Mouse (Mus musculus): ENCODE results near the gene Adprhl2.

Adprhl2 gene

DNA sequence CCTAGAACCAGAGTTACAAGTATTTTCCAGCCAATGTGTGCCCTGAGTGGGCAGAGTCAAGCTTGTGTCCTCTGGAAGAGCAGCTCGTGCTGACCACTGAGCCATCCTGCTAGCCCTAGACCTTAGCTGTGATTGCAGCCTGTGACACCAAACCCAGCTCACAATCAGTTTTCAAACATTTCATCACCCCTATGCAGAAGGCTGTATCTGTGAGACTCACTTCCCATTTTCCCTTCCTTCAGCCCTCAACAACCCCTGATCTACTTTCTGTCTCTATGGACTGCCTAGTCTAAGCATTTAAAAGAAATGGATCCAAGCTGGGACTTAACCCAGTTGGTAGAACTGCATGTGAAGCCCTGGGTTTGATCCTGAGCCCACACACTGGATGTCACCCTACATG lies 16.1 kb downstream of the Adprhl2 start:
- no peak for DNase-seq

DNA sequence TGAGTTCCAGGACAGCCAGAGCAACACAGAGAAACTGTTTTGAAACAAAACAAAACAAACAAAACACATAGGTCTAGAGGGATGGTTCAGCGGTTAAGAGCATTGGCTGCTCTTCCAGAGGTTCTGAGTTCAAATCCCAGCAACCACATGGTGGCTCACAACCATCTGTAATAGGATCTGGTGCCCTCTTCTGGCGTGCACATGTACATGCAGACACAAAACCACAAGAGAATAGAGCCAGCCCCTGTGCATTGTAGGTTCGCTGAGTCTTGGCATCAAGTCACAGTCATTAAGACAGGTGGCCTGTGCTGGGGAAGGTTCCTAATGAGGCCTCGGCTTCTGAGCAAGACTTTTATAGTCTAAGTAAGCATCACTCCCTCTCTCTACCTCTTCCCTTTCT lies 17.6 kb downstream of the Adprhl2 start:
- DNase-seq: no peak

DNA sequence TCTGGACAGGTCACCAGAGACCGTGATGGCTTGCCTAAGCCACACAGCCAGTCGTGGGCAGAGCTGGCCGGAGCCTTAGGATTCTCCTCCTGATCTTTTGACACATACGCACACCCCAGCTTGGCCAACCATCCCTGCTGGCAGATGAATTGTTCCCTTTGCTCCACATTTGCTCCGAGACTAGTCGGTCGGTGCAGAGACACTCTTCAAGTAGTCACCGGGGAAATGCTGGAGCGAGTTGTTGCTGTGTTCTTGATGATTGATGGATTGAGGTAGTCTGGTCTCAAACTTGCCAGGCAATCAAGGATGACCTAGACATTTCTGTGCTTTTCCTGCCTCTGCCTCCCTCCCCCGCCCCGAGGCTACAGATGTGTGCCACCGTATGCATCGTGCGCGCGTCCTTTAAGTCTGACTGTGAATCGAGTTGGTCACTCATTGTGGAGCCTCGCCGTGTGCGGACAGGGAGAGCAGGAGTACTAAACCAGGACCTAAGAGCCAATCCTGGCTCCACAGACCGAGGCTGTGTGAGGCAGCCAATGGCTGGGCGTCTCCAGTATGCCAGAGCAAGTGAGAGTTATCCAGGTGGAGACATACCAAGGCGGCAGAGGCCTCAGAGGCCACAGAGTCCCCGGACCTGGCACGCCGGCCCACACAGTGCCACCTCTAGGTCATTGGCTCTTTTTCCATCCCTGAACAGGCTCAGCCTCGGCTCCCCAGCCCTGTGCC lies 19.8 kb downstream of the Adprhl2 start:
- peak; percentile 50 for DNase-seq

DNA sequence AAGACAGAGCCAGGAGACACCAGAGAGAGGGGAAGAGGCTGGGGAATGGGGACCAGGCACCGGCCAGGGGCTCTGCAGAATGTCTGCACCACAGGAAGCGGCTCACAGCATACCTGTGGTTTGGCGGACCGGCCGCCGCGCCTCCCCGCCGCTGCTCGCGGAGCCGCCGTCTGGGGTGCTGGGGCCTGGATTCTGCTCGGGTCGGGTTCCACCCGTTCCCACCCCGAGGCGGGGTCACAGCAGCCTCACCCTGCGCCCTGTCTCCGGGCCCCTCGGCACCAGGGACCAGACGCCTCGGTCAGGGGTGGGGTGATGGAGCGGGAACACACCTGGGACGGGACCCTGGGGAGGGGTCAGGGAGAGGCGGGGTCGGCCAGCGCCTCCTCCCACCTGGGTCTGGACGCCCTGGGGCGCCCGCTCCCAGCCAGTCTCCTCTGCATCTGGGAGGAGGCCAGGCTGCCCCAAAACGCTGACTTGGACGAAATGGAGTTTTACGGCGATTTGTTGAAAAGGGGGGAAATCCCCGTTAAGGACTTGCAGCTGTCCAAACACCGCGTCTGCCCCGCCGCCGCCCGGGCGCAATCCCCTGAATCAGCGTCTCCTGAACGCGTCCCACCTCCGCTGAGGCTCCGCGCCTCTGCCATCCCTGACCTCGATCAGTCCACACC lies 20.5 kb downstream of the Adprhl2 start:
- no peak for DNase-seq

DNA sequence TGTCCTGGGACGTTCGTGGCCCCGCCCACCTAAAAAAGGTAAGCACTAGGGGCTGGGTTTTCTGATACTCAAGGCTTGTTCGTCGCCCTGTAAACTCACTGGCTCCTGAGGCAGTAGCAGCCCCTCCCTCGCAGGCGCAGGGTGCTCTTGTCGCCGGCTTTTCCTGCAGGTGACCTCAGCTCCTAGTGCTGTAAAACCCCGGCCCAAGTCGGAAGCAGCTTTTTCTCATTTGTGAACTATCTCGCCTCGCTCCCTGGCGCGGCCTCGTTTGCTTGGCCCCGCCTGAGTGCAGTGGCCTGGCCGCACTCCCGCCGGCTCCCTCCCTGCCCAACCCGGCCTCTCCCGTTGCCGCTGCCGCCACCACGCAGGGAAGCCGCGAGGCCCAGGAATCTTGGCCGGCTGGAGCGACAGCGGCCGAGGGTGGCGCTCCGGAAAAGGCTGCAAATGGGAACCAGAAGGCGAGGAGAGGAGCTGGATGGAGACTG lies 24.8 kb downstream of the Adprhl2 start:
- DNase-seq: peak; percentile 66

DNA sequence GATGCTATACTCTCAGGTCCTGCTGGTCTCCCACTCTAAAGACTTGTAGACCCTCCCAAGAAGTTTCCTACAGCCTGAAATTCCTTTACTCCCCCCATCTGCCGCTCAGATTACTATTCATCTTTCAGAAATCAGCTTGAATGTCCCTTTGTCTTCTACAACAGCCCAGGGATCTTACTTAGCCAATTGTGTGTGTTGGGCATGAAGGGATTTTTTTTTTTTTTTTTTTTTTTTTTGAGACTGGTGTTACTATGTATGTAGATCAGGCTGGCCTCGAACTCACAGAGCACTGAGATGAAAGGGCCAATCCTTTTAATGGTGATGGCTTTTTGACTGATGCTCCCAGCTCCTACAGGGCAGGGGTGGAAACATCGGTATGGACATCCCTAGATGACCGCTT lies 25.6 kb downstream of the Adprhl2 start:
- DNase-seq: no peak

DNA sequence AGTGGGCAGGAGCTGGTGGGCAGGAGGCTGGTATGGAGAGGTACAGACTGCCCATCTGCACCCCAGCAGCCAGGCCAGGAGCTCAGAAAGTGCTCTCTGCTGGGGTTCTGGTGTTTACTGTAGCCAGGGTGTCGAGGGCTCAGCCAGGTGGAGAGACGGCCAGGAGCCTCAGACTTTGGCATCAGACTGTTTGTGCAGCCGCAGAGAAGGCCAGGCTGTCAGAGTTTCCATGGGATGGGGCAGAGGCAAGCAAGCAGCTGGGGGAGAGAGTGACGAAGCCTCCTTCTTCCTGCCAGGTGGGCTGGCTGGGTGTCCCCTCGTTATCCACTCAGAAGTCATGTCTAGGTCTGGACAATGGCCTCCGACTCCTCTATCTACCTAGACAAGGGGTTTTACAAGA lies 26.4 kb downstream of the Adprhl2 start:
- no peak for DNase-seq

DNA sequence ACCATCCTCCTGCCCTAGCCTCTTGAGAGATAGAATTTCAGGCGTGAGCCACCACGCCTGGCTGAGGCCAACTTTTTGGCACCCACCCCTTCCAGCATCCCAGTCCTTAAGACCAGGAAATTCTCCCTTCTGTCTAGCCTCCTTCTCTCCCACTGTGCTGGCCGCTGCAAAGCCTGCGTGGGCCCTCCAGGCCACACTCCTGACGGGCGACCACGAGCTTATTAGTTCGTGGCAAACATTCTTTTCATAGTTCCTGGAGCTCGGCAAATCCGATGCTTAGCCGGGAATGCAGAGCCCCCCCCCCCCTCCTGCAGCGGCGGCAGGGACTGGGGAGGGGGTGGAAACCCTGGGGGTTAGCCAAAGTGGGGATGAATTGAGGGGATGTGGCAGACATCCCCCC lies 30.3 kb downstream of the Adprhl2 start:
- no peak for DNase-seq

DNA sequence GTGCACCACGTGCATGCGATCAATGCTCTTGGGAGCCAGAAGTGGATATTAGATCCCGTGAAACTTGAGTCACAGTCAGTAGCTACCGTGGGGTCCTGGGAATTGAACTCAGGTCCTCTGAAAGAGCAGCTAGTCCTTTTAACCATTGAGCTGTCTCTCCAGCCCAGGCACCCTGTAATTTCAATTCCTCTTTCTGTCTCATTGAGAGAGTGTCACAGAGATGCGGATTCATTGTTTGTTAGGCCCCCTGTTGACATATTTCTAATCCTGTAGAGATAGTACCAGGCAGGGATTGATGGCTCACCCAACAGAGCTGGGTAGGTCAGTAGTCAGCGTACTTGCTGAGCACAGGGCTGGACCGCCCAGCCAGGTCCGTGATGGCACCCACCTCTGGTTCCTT lies 31.2 kb downstream of the Adprhl2 start:
- DNase-seq: no peak

DNA sequence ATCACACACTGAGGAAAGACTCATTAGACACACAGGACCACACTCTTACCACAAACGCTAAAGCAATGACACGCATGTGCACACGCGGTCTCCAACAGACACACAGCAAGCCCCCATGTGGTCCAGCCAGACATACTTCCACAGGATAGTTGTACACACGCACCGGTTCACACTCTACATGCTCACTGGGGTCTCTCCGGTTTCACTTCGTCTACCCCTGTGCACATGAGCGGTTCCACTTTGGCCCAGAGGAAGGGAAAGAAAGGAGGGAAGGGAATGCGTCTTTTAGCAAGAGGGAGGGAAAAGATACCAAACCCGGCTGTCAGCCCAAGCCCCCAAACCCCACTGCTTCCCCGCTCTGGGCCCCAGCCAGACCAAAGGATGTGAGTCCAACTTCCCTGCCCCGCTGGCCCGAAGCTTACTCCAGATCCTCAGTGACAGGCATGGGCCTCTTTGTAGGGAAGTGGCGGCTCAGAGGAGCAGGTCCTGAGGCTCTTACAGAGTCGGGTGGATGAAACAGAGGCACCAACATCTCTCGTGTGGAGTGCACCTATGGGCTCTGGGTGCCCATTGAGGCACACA lies 33.3 kb downstream of the Adprhl2 start:
- no peak for DNase-seq

DNA sequence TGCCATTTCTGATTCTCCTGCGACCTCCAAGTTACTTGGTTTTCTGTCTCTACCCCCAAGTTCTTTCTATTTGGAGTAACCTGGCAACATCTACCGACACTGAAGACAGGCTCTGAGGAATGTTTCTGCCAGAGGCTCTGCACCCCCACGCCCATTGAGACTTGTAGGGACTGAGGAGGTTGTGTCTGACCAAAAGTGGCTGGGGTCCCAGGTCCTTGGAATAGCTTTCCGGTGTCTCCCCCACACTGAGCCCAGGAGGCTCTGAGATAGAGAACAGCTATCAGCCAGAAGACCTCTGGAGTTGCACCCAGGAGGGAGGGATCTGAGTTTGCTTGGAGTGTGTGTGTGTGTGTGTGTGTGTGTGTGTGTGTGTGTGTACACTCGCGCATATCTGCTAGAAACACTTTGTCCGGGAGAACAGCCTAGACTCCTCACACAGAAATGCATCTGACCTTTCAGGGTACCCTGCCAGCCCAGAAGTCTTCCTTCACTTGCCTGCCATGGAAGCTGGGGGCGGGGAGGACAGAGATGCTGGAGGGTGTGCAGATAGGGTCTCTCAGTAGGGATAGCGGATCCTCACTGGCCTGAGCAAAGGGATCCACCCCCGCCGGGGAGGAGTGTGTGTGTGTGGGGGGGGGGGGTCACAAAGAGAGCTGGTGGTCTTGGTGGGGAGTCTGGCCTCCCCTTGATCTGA lies 34.1 kb downstream of the Adprhl2 start:
- no peak for DNase-seq

DNA sequence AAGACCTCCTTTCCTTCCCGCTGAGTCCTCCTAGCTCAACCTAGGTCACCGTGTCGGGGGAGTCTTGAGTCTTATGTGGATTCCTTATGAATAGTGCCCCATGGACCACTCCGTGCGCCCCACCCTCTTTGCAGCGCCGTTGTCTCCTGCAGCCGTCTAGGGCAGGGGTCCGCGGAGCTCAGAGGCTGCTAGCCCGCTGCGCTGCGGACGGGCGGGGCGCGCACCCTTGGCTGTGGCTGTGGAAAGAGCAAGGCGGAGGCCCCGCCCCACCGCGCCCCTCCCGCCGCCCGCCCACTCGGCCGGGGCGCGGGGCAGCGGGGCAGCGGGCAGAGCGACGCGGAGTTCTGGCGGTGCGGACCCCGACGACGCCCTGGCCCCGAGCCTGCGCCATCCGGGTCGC lies 35.0 kb downstream of the Adprhl2 start, which contains the start of gene Col8a2:
Col8a2 (plus strand) TSS at position 302 of the 400 bp plus-strand sequence.
- no peak for DNase-seq

DNA sequence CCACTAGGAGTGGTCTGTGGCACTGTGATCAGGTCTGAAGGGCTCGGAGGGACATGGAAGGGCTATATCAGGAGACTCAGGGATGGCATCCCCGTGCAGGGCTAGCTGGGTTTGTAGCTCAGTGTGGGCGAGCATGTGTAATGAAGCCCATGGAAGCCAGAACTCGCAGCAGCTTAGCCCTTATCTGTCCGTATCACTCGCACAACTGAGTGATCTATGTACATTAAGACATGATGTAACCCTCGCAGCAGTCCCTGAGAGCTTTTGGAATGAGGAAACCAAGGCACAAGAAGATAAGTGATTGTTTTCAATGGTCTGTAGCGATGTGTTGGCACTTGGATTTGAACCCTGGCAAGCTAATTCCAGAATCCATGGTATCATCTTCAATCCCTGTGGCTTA lies 37.9 kb downstream of the Adprhl2 start:
- DNase-seq: no peak

DNA sequence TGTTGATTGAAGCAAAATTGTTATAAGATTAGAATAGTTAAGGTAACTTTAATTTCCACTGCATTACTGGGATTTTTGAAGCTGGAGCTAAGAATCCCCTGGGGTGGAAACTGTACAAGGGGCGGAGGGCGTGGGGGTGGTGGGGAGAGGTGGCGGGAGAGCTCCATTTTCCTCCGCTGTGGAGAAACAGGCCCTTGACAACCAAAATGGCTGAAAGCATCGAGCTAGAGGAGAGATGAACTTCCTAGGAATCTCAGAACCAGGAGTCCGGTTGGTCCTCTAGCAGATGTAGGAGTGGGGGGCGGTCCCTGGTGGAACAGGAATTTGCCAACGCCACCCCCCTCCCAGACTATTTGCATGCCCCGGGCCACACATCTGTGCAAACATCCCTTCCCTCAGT lies 39.8 kb downstream of the Adprhl2 start:
- no peak for DNase-seq

DNA sequence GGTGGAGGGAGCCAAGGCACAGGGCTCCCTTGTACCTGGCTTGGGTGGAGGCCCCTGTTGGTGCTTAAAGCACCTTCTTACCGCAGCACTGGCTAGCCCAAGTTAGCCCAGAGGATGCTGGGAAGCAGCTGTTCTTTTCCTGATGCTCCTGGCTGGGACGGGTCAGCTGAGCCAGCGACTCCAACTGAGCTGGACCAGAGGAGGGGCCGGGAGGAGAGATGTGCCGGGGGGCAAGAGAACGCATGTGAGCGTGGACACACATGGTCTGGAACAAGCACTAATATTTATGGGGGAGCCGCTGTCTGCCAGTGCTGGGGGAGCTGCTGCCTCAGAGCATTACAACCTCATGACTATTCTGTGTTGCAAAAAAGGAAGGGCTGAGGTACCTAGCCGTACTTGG lies 42.5 kb downstream of the Adprhl2 start:
- no peak for DNase-seq

DNA sequence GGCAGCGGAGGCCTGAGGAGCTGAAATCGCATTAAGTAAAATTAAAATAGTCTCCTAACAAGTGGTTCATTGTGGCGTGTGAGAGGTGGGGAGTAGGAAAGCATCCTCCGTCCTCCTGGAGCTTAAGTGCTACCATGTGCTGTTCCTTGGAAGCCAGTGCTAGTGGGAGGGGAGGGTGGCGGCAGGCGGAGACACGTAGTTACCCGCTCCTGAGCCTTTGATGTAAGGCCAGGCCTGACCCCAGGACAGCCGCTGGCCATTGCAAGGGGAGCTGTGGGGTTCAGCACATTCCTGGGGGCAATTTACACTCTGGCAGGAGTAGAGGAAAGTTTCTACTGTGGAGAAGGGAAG lies 43.0 kb downstream of the Adprhl2 start:
- no peak for DNase-seq

DNA sequence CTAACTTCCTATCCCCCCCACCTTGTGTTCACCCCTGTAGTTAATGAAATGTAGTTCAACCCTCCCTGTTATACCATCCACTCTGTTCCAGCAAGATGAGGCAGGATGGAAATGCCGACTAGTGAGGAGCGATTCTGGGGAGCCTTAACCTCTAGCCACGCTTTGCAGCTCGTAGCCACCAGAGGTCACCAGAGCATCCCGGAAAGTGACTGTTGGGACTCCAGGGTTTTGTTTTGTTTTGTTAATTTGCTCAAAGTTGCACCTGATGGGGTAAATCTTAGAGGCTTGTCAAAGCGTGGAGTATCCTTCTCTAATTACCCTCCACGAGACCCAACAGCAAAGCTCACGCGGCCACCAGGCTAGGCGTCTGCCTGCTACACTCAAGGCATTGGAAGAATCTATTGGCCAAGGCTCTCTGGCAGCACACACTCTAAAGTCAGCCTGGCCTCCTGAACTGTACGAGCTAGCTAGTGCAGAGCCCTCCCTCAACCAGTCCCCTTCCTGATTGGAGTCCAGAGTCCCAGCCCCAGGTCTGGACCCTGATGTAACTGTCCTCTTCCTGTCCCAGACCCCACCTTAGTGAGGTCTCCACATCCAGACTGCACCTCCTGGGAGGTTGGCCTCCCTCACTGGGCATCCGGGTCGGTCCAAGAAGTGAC lies 43.5 kb downstream of the Adprhl2 start:
- peak; percentile 61 for DNase-seq

DNA sequence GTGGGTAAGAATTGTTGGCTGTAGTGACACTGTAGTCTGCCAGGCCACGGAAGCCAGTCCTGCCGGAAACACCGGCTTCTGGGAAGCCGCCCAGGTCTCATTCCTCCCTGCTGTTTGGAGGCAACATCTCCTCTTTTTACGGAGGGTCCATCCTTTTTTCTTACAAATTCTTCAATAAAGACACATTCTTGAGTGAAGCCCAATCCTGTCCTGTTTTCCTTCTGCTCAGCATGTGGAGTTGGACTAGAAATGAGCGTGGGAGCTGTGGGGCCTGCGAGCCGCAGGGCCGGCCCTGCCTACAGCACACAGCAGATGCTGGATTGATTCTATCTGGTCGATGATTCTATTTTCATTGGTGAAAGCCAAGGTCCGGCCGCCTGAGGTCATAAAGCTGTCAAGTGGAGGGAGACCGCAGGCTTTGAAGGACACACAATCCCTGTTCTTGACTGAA lies 45.8 kb downstream of the Adprhl2 start:
- peak; percentile 68 for DNase-seq

DNA sequence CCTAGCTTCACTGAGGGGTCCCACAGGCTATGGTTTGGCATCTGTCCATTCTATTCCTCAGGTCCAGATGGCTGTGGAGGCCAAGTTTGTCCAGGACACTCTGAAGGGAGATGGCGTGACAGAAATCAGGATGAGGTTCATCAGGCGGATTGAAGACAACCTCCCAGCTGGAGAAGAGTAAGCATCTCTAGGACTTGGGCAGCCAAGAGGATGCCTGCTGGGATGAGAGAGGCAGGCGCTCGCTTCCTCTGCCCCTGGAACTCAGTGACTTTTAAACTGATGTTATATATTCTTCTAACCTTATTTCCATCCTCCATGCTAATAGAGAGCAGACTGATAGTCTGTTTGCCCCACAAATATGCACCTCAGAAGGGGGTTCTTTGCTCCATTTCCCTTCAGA lies 46.4 kb downstream of the Adprhl2 start:
- peak; percentile 48 for DNase-seq

DNA sequence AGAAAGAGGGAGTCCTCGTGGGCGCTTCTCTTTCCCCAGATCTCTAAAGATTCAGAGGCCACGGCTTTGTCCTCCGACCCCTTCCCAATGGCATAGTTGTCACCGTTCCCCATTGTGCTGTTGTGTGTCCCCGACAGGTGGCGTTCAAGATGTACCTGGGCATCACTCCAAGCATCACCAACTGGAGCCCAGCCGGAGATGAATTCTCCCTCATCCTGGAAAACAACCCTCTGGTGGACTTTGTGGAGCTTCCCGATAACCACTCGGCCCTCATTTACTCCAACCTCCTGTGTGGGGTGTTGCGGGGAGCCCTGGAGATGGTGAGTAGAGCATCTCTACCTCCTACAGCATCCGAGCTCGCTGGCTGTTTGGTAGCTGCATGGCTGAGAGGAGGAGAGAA lies 47.8 kb downstream of the Adprhl2 start:
- DNase-seq: peak; percentile 88

DNA sequence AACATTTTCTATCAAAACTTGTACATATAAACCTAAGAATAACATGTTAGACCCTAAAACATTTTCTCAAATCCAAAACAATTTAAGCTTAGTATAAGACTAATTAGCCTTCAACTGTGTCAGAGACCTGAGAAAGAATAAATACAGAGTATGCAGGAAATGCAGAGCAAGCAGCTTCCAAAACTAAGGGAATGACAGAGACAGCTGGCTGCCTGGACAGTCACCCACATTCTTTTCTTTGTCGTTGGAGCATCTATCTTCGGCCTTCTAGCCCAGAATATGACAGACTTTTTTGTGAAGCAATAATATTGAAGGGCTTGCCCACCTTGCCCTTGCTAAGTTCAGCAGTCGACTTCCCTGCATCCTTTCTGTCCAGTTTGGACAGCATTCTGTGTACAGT lies 52.2 kb downstream of the Adprhl2 start:
- DNase-seq: no peak

Measured in cerebellum, adult 11 months (tissue).